Mouse (Mus musculus) C2C12 (cell line): ENCODE results near the gene Ets1.

Experiments
- CEBPB ChIP-seq: IDR thresholded peaks from one replicate; pipeline ENCODE4 v1.6.1; 2011; ENCODE audit warnings: low read depth, mild to moderate bottlenecking, control low read depth, moderate library complexity
- CTCF ChIP-seq: IDR thresholded peaks from one replicate; pipeline ENCODE4 v1.5.1; 2011; ENCODE audit not compliant: control insufficient read depth, insufficient read depth, insufficient read length
- FOSL1 ChIP-seq: IDR thresholded peaks from one replicate; pipeline ENCODE4 v1.8.0; 2011; ENCODE audit warnings: mild to moderate bottlenecking, low read length; ENCODE audit not compliant: poor library complexity, insufficient read depth, severe bottlenecking
- MAX ChIP-seq: IDR thresholded peaks from one replicate; pipeline ENCODE4 v1.6.1; 2011; ENCODE audit warnings: mild to moderate bottlenecking, control low read depth
- MYOD1 ChIP-seq: IDR thresholded peaks from one replicate; pipeline ENCODE4 v1.6.1; 2011; ENCODE audit warnings: low read depth; ENCODE audit not compliant: control insufficient read depth, insufficient read length
- MYOG ChIP-seq: IDR thresholded peaks from one replicate; pipeline ENCODE4 v1.6.1; 2011; ENCODE audit not compliant: control insufficient read depth, insufficient read length; ENCODE audit errors: extremely low read depth
- USF1 ChIP-seq: IDR thresholded peaks from one replicate; pipeline ENCODE4 v1.6.1; 2011; ENCODE audit warnings: low read depth, mild to moderate bottlenecking, control low read depth, moderate library complexity

GRCm38 (mm10) chr9:32691151-32691925, 55.3 kb downstream of the Ets1 start:
- TF ChIP-seq MAX (no peak), CTCF (no peak), MYOG (no peak), USF1 (no peak), CEBPB (no peak), FOSL1 (no peak), MYOD1 (no peak)
